Mouse (Mus musculus): ENCODE results near the gene Vmn2r104. TPM values are rescaled to one million over a fixed set of nuclear protein-coding genes. Genes with fewer than 3 reads are reported as not detected.

The Vmn2r104 gene
- polyA plus RNA-seq (2012; rRNA removed): not detected in 2 replicates

DNA sequence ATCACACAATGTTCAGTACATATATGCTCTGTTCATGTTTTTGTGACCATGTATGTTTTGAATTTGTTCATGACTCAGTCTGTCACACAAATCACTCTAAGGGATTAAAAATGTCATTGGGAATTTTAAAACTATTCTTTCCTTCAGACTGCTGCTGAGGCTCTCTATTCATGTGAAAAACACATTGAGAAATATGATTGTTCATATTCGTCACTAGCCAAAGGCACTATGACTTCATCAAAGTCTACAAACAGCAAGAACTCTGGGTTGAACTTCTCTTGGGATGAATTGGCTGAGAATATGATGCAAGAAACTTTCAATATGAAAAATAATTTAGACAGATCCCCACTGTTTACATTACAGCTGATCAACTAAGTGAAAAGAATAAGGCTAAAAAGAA is at the start of gene Vmn2r104:
TSS of gene Vmn2r104 (minus strand) at position 101 of the 400 bp plus-strand sequence.

Other genes with a start within 250 kb of the Vmn2r104 start
- not detected in 2 replicates for gene Fpr-rs7, start 65.9 kb upstream of the Vmn2r104 start, polyA plus RNA-seq (2012; rRNA removed)
- not detected in 2 replicates for gene Fpr-rs6, start 134.8 kb upstream of the Vmn2r104 start, polyA plus RNA-seq (2012; rRNA removed)
- gene Vmn2r105, start 186.7 kb upstream of the Vmn2r104 start, polyA plus RNA-seq (2012; rRNA removed): not detected in 2 replicates
- gene Vmn2r106, start 237.2 kb upstream of the Vmn2r104 start, polyA plus RNA-seq (2012; rRNA removed): not detected in 2 replicates

Measured in central nervous system, embryonic 18 days (tissue).